Mouse (Mus musculus): Measurements from ENCODE around the gene Cap1.

GRCm38 (mm10) chr4:122878333-122879070, 7.4 kb downstream of the Cap1 start:
- TF ChIP-seq CTCF (IDR thresholded peaks at IDR 0.05; ENCODE audit: borderline replicate concordance, insufficient read depth, low read depth, low read length) (no peak), POLR2A (IDR thresholded peaks at IDR 0.05; ENCODE audit: borderline replicate concordance, insufficient read depth, low read length) (no peak)
